Mouse (Mus musculus) kidney, embryonic 15.5 days (tissue): ENCODE measurements around the gene Safb2. TPM values are rescaled to one million over a fixed set of nuclear protein-coding genes. Genes with fewer than 3 reads are reported as not detected.

Source experiments
- polyA plus RNA-seq: library from polyadenylated mRNA; unstranded; fragments of >200 nt; fragmentation: Nextera tagmentation; extraction: Ambion mirVana; gene quantifications from 2 replicates; pipeline ENCODE4 v1.2.1, GENCODE M21; 2015

Gene Safb2
- polyA plus RNA-seq, 1 experiment from 2014 or later = 92.4 TPM

Other genes with a start within 250 kb of the Safb2 start
- gene Ptprs, start 108.1 kb downstream of the Safb2 start, polyA plus RNA-seq = 81.5 and 95.6 TPM in 2 replicates
- gene Znrf4, start 72.2 kb downstream of the Safb2 start, polyA plus RNA-seq = not detected in 2 replicates
- gene Gm20219, start 30.2 kb downstream of the Safb2 start, polyA plus RNA-seq = 1.2 and 1.4 TPM in 2 replicates
- 109 and 125 TPM in 2 replicates for gene Safb, start 240 bp upstream of the Safb2 start, polyA plus RNA-seq
- gene 2410015M20Rik, start 25.2 kb upstream of the Safb2 start, polyA plus RNA-seq = 239 and 249 TPM in 2 replicates
- 1,888 and 2,013 TPM in 2 replicates for gene Rpl36, start 28.8 kb upstream of the Safb2 start, polyA plus RNA-seq
- gene Lonp1, start 42.3 kb upstream of the Safb2 start, polyA plus RNA-seq = 59.7 and 63.8 TPM in 2 replicates
- 0.59 and 0.93 TPM in 2 replicates for gene Catsperd, start 43.6 kb upstream of the Safb2 start, polyA plus RNA-seq
- gene Ranbp3, start 88.7 kb upstream of the Safb2 start, polyA plus RNA-seq = 87.9 and 99.2 TPM in 2 replicates
- 470 and 471 TPM in 2 replicates for gene Ndufa11, start 133.2 kb upstream of the Safb2 start, polyA plus RNA-seq
- 15.6 and 19.5 TPM in 2 replicates for gene Vmac, start 133.4 kb upstream of the Safb2 start, polyA plus RNA-seq
- gene Nrtn, start 172.9 kb upstream of the Safb2 start, polyA plus RNA-seq = 6.5 and 7.1 TPM in 2 replicates
- gene Dus3l, start 180.2 kb upstream of the Safb2 start, polyA plus RNA-seq = 46.5 and 54.6 TPM in 2 replicates
- 1.7 and 1.8 TPM in 2 replicates for gene Prr22, start 185.7 kb upstream of the Safb2 start, polyA plus RNA-seq
- gene Rfx2, start 246.4 kb upstream of the Safb2 start, polyA plus RNA-seq = 3.7 and 4.1 TPM in 2 replicates